Mouse (Mus musculus): ENCODE results near the gene Hoxa3. TPM values are rescaled to one million over a fixed set of nuclear protein-coding genes. Genes with fewer than 3 reads are reported as not detected.

Hoxa3 gene
- polyA plus RNA-seq, 1 experiment from 2014 or later: 11.8 TPM

GRCm38 (mm10) chr6:52235267-52235666 lies 22.1 kb upstream of the Hoxa3 start:
- ATAC-seq (replicated peaks; ENCODE audit: low FRiP score): no peak
- peak overlapping the region; percentile 74 for H3K4me2 ChIP-seq
- peaks cover 11% of the 10 kb centered on the region; the same call in 1 of the 2 replicates for H3K27me3 ChIP-seq
- WGBS: 15% methylated on average over 9 of the region's 9 CpGs
- H3K4me1 ChIP-seq: peaks cover 32% of the 10 kb centered on the region
- H3K9me3 ChIP-seq (replicated peaks): no peaks in the 10 kb centered on the region
- no peaks in the 10 kb centered on the region for H3K36me3 ChIP-seq
- H3K9ac ChIP-seq: peak overlapping the region; percentile 96
- peak overlapping the region; percentile 97 for H3K27ac ChIP-seq
- H3K4me3 ChIP-seq (replicated peaks): peak overlapping the region; percentile 76

- under 1% methylated on average over 61 of the region's 68 CpGs for WGBS
- peak overlapping the region; percentile 97 for H3K27ac ChIP-seq
Observed at GRCm38 (mm10) chr6:52234428-52235140, 21.4 kb upstream of the Hoxa3 start.

GRCm38 (mm10) chr6:52233546-52234427 lies 20.7 kb upstream of the Hoxa3 start:
- under 1% methylated on average over 70 of the region's 70 CpGs for WGBS

More at GRCm38 (mm10) chr6:52234428-52235140, 21.4 kb upstream of the Hoxa3 start:
- Histone ChIP-seq H3K9ac (peak overlapping the region; percentile 96), H3K4me3 (replicated peaks) (peak overlapping the region; percentile 76), H3K9me3 (replicated peaks) (no peaks in the 10 kb centered on the region), H3K4me1 (peaks cover 33% of the 10 kb centered on the region), H3K4me2 (peak overlapping the region; percentile 74), H3K36me3 (no peaks in the 10 kb centered on the region), H3K27me3 (peaks cover 7% of the 10 kb centered on the region; the same call in 1 of the 2 replicates)
- ATAC-seq (replicated peaks; ENCODE audit: low FRiP score): peak; percentile 30

GRCm38 (mm10) chr6:52232984-52233545 lies 19.9 kb upstream of the Hoxa3 start:
- Histone ChIP-seq H3K4me2 (peak overlapping the region; percentile 74), H3K27me3 (peaks cover 7% of the 10 kb centered on the region; the same call in 1 of the 2 replicates), H3K9ac (peak overlapping the region; percentile 96), H3K27ac (peak overlapping the region; percentile 97), H3K9me3 (replicated peaks) (no peaks in the 10 kb centered on the region), H3K4me3 (replicated peaks) (peak overlapping the region; percentile 76), H3K4me1 (peaks cover 33% of the 10 kb centered on the region), H3K36me3 (no peaks in the 10 kb centered on the region)
- 1% methylated on average over 23 of the region's 23 CpGs for WGBS
- ATAC-seq (replicated peaks; ENCODE audit: low FRiP score): no peak

More at GRCm38 (mm10) chr6:52233546-52234427, 20.7 kb upstream of the Hoxa3 start:
- H3K4me2 ChIP-seq: peak overlapping the region; percentile 74
- no peaks in the 10 kb centered on the region for H3K9me3 ChIP-seq (replicated peaks)
- ATAC-seq (replicated peaks; ENCODE audit: low FRiP score): peak; percentile 47
- peaks cover 7% of the 10 kb centered on the region; the same call in 1 of the 2 replicates for H3K27me3 ChIP-seq
- H3K27ac ChIP-seq: peak overlapping the region; percentile 97
- no peaks in the 10 kb centered on the region for H3K36me3 ChIP-seq
- H3K4me3 ChIP-seq (replicated peaks): peak overlapping the region; percentile 76
- H3K4me1 ChIP-seq: peaks cover 33% of the 10 kb centered on the region
- peak overlapping the region; percentile 96 for H3K9ac ChIP-seq

GRCm38 (mm10) chr6:52232568-52232965 lies 19.4 kb upstream of the Hoxa3 start:
- H3K36me3 ChIP-seq: no peaks in the 10 kb centered on the region
- H3K9me3 ChIP-seq (replicated peaks): no peaks in the 10 kb centered on the region
- peak overlapping the region; percentile 74 for H3K4me2 ChIP-seq
- peaks cover 36% of the 10 kb centered on the region for H3K4me1 ChIP-seq
- H3K27me3 ChIP-seq: peaks cover 7% of the 10 kb centered on the region; the same call in 1 of the 2 replicates
- peak overlapping the region; percentile 97 for H3K27ac ChIP-seq
- H3K9ac ChIP-seq: peak overlapping the region; percentile 96
- no peak for ATAC-seq (replicated peaks; ENCODE audit: low FRiP score)
- under 1% methylated on average over 18 of the region's 18 CpGs for WGBS
- H3K4me3 ChIP-seq (replicated peaks): peak overlapping the region; percentile 76

GRCm38 (mm10) chr6:52231885-52232567 lies 18.9 kb upstream of the Hoxa3 start:
- H3K27me3 ChIP-seq: peaks cover 7% of the 10 kb centered on the region; the same call in 1 of the 2 replicates
- H3K4me3 ChIP-seq (replicated peaks): peak overlapping the region; percentile 76
- H3K4me2 ChIP-seq: peak overlapping the region; percentile 74
- peak overlapping the region; percentile 97 for H3K27ac ChIP-seq
- H3K9me3 ChIP-seq (replicated peaks): no peaks in the 10 kb centered on the region
- ATAC-seq (replicated peaks; ENCODE audit: low FRiP score): peak; percentile 37
- under 1% methylated on average over 18 of the region's 18 CpGs for whole genome bisulfite sequencing
- H3K9ac ChIP-seq: peak overlapping the region; percentile 96
- peaks cover 42% of the 10 kb centered on the region for H3K4me1 ChIP-seq
- H3K36me3 ChIP-seq: no peaks in the 10 kb centered on the region

GRCm38 (mm10) chr6:52230516-52231165 lies 17.5 kb upstream of the Hoxa3 start, which contains the start of gene Hoxa9:
Gene Hoxa9, minus strand, starts transcription at chr6:52231089.
- peaks cover 32% of the 10 kb centered on the region for H3K4me1 ChIP-seq
- peak within 1 kb of the TSS; percentile 76 for H3K4me3 ChIP-seq (replicated peaks)
- peak; percentile 43 for ATAC-seq (replicated peaks; ENCODE audit: low FRiP score)
- peak within 1 kb of the TSS; percentile 97 for H3K27ac ChIP-seq
- H3K36me3 ChIP-seq: no peaks in the 10 kb centered on the region
- under 1% methylated on average over 25 of the region's 36 CpGs for WGBS
- no peaks in the 10 kb centered on the region for H3K9me3 ChIP-seq (replicated peaks)
- peak within 1 kb of the TSS; percentile 74 for H3K4me2 ChIP-seq
- H3K9ac ChIP-seq: peak within 1 kb of the TSS; percentile 96
- peaks cover 7% of the 10 kb centered on the region; the same call in 1 of the 2 replicates for H3K27me3 ChIP-seq

- Histone ChIP-seq H3K4me2 (peak overlapping the region; percentile 74), H3K9ac (peak overlapping the region; percentile 77), H3K4me3 (replicated peaks) (peak overlapping the region; percentile 60), H3K9me3 (replicated peaks) (no peaks in the 10 kb centered on the region), H3K27ac (peak overlapping the region; percentile 94), H3K36me3 (no peaks in the 10 kb centered on the region), H3K27me3 (peaks cover 3% of the 10 kb centered on the region; the same call in 1 of the 2 replicates), H3K4me1 (peaks cover 24% of the 10 kb centered on the region)
- WGBS: under 1% methylated on average over 44 of the region's 44 CpGs
- ATAC-seq (replicated peaks; ENCODE audit: low FRiP score): no peak
Observed at GRCm38 (mm10) chr6:52229558-52230416, 16.7 kb upstream of the Hoxa3 start.

- peaks cover 16% of the 10 kb centered on the region for H3K4me1 ChIP-seq
- H3K4me2 ChIP-seq: peak overlapping the region; percentile 74
- WGBS: under 1% methylated on average over 38 of the region's 38 CpGs
- H3K36me3 ChIP-seq: peaks cover 3% of the 10 kb centered on the region; the same call in 1 of the 2 replicates
- peak overlapping the region; percentile 94 for H3K27ac ChIP-seq
- H3K27me3 ChIP-seq: no peaks in the 10 kb centered on the region
- peak overlapping the region; percentile 77 for H3K9ac ChIP-seq
- peak overlapping the region; percentile 60 for H3K4me3 ChIP-seq (replicated peaks)
- H3K9me3 ChIP-seq (replicated peaks): no peaks in the 10 kb centered on the region
- ATAC-seq (replicated peaks; ENCODE audit: low FRiP score): no peak
Observed at GRCm38 (mm10) chr6:52228475-52229465, 15.6 kb upstream of the Hoxa3 start.

Data from kidney, embryonic 15.5 days (tissue).